Mouse (Mus musculus) bone marrow macrophage, adult 2 months (primary cell): ENCODE data around the gene Lca5l. TPM values are rescaled to one million over a fixed set of nuclear protein-coding genes. Genes with fewer than 3 reads are reported as not detected.

Experiments used
- H3K27ac ChIP-seq: 2 replicates; pipeline ENCODE4 v1.5.1; 2012; ENCODE audit warnings: low read depth, low read length; ENCODE audit not compliant: insufficient read depth
- H3K4me1 ChIP-seq: 2 replicates; pipeline ENCODE4 v1.6.1; 2012; ENCODE audit warnings: low read length; ENCODE audit not compliant: control insufficient read depth, insufficient read depth
- H3K4me3 ChIP-seq: 2 replicates; pipeline ENCODE4 v1.5.1; 2012; ENCODE audit warnings: mild to moderate bottlenecking, low read length, moderate library complexity; ENCODE audit not compliant: insufficient read depth
- CTCF ChIP-seq: IDR thresholded peaks from 2 replicates; pipeline ENCODE4 v1.5.1; 2012; ENCODE audit warnings: low read depth, mild to moderate bottlenecking, low read length, moderate library complexity
- POLR2A ChIP-seq: IDR thresholded peaks from 2 replicates; pipeline ENCODE4 v1.6.1; 2012; ENCODE audit warnings: mild to moderate bottlenecking, low read depth, low read length, borderline replicate concordance
- polyA plus RNA-seq: library from polyadenylated mRNA; stranded (reverse); fragments of >200 nt; gene quantifications from 2 replicates; pipeline ENCODE4 v1.2.4, GENCODE M21; 2012; ENCODE audit not compliant: missing spikeins, insufficient read depth, insufficient read length

The Lca5l gene
- polyA plus RNA-seq, 1 experiment = 0.39 TPM

DNA sequence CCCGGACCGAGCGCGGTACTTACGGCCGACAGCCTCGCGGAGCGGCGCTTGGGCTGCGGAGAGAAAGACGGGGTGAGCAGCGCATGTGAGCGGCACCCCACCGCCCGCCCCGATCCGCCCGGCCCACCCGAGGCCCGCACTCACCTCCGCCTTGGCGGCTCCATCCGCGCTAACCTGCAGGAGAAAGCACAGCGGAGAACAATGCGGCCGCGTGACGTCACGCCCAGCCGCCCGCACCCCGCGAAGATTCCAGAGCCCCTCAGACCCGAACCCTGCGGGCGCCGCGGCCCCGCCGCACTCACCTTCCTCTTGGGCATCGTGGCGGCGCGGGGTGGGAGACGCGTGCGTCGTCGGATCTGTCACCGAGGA is 64.8 kb downstream of the Lca5l start:
- TF ChIP-seq CTCF (no peak), POLR2A (no peak)
- peaks cover 10% of the 10 kb centered on the region for H3K4me1 ChIP-seq
- H3K4me3 ChIP-seq = peak overlapping the region; percentile 63
- H3K27ac ChIP-seq = peak overlapping the region; percentile 71

DNA sequence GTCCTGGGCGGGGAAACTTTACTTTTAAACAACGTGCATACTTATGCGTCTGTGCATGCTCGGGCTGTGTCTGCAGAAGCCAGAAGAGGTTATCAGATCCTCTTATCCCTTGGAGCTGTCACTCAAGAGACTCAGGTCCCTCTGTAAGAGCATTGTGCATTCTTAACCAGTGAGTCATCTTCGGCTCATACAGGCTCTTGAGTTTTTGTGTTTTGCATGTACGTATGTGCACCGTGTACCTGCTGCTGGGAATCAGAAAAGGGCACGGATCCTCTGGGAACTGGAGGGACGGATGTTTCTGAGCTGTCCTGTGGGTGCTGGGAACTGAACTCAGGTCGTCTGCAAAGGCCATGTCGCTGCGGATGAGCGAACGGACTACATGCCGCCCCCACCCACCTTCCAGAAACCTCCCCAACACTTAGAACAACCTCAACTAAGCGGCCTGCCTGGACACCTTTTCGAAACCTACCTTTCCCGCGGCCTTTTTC is 65.3 kb downstream of the Lca5l start:
- H3K4me3 ChIP-seq = peak overlapping the region; percentile 63
- TF ChIP-seq POLR2A (no peak), CTCF (no peak)
- H3K4me1 ChIP-seq = peaks cover 10% of the 10 kb centered on the region
- peak overlapping the region; percentile 71; the same call in 1 of the 2 replicates for H3K27ac ChIP-seq

DNA sequence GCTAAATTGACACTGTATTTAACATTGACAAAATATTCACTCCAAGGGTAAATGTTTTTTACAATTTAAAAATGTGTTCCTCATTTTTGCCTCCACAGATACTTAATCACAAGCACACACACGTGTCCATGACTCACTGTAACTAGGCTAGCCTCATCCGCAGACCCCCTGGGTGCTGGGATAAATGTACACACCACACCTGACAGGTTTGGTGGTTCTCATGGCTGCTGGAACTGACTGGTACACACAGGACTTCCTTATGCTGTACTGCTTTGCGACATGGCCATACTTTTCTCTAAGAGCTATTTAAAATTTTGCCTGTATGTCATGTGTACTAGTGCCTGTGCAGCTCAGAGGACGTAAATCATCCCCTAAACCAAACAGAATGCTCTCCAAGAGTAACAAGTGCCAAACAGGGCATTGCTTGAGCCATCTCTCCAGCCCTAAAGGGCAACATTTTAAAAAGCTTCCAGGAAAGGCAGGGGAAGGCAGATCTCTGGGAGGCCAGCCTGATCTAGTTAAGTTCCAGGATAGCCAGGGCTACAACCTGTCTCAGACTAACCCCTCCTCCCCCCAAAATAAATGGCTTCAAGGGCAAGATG is 71.9 kb downstream of the Lca5l start:
- no peak for TF ChIP-seq POLR2A
- no peak for TF ChIP-seq CTCF
- H3K4me3 ChIP-seq = no peak overlapping the region
- H3K27ac ChIP-seq = peak overlapping the region; percentile 6; the same call in 1 of the 2 replicates
- H3K4me1 ChIP-seq = peaks cover 11% of the 10 kb centered on the region

DNA sequence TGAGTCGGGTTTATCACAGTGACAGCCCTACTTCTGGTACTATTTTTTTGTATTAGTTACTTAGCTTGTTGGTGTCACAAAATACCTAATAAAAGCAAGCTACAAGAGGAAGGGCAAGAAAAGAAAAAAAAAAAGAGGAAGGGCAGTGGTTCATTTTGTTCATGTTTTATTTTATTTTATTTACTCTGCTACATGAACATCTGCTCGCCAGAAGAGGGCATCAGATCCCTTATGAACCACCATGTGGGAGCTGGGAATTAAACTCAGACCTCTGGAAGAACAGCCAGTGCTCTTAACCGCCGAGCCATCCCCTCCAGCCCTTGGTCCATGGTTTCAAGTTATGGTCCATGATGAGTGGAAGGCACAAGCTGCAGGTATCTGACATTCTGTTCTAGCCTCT is 77.3 kb downstream of the Lca5l start:
- Histone ChIP-seq H3K27ac (no peak overlapping the region), H3K4me1 (peaks cover 6% of the 10 kb centered on the region), H3K4me3 (no peak overlapping the region)
- TF ChIP-seq CTCF (no peak), POLR2A (no peak)

DNA sequence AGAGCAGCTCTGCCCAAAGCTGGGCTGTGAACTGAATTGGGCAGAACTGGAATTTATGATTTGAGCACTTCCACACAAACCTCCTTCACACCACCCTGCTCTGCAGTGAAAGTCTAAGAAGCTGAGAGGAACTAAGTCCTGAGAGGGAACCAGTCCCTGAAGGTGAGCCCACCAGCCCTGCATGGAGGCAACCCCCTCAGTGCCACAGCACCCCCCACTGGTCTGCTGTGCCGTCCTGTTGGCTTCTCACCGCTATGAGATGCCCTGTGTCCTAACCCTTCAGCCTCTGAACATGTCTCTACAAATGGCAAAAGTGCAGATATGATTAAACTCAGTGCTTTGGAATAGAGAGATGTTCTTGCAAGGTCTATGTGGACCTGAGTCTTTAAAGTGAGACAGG is 79.3 kb downstream of the Lca5l start:
- Histone ChIP-seq H3K27ac (no peak overlapping the region), H3K4me1 (peaks cover 5% of the 10 kb centered on the region; the same call in 1 of the 2 replicates), H3K4me3 (no peak overlapping the region)
- no peak for TF ChIP-seq POLR2A
- TF ChIP-seq CTCF = no peak

DNA sequence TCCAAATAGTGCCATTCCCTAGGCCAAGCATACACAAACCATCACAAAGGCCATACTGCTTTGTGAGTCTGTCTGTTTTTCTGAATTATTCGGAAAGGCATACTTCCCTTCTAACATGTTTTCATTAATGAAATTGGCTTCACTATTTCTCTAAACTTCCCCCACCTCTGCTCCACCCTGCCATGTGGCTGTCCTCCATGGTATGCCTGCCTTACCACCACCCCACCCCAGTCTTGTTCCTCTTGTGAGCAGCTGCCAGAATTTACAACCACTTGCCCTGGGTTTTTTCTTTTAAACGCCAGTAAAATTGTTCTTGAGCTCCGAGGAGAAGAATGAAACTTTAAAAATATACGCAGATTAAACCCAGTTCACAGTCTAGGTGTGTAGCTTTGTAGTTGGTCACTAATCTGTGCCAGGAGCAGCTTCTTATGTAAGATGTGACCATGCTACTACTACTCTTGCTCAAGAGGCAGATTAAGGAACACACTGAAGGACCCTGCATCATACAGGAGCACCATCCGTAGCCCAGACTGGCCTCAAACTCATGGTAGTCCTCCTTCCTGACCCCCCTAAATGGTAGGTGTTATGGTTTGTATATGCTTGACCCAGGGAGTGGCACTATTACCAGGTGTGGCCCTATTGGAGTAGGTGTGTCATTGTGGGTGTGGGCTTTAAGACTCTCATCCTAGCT is 81.3 kb downstream of the Lca5l start:
- Histone ChIP-seq H3K4me3 (no peak overlapping the region), H3K4me1 (peaks cover 5% of the 10 kb centered on the region; the same call in 1 of the 2 replicates), H3K27ac (no peak overlapping the region)
- TF ChIP-seq CTCF (no peak), POLR2A (no peak)

DNA sequence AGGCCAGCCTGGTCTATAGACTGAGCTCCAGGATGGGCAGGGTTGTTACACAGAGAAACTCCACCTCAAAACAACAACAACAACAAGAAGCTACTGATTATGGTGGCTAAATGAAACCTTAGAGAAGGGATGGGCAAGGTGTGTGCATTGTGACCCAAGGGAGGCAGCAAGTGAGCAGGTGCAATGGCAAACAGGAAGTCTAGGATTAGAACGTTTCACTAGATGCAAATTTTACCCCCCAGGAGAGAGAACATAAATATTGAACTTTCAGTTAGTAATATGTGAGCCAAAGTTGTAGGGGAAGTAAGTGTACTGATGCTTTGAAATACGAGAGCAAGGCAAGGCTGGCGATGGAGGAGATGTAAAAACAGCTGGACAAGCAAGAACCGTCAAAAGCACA is 82.4 kb downstream of the Lca5l start:
- H3K4me1 ChIP-seq = peaks cover 5% of the 10 kb centered on the region; the same call in 1 of the 2 replicates
- no peak overlapping the region for H3K4me3 ChIP-seq
- H3K27ac ChIP-seq = no peak overlapping the region
- no peak for TF ChIP-seq CTCF
- no peak for TF ChIP-seq POLR2A

Other genes starting within 250 kb of the Lca5l start
- gene Psmg1, start 201.3 kb downstream of the Lca5l start, polyA plus RNA-seq = 17.3 and 18.2 TPM in 2 replicates
- gene Brwd1, start 109.7 kb downstream of the Lca5l start, polyA plus RNA-seq = 34.6 and 34.8 TPM in 2 replicates
- gene Hmgn1, start 64.5 kb downstream of the Lca5l start, polyA plus RNA-seq = 59.3 and 68.7 TPM in 2 replicates
- 11.0 and 12.8 TPM in 2 replicates for gene Wrb, start 46.9 kb downstream of the Lca5l start, polyA plus RNA-seq
- not detected in 2 replicates for gene Sh3bgr, start 8.2 kb upstream of the Lca5l start, polyA plus RNA-seq
- not detected in 2 replicates for gene B3galt5, start 43.5 kb upstream of the Lca5l start, polyA plus RNA-seq